Mouse (Mus musculus) ovary, adult 10 weeks (tissue): ENCODE measurements around the gene Gm3676. TPM values are rescaled to one million over a fixed set of nuclear protein-coding genes. Genes with fewer than 3 reads are reported as not detected.

ENCODE experiments used
- polyA plus RNA-seq: library from polyadenylated mRNA; stranded (reverse); fragments of 350-450 nt; fragmentation: Illumina TruSeq; extraction: RNeasy Lipid Tissue Mini Kit (QIAGEN cat#74804); gene quantifications from one replicate; pipeline ENCODE4 v1.2.3, GENCODE M21; 2014

The Gm3676 gene
- not detected for polyA plus RNA-seq

DNA sequence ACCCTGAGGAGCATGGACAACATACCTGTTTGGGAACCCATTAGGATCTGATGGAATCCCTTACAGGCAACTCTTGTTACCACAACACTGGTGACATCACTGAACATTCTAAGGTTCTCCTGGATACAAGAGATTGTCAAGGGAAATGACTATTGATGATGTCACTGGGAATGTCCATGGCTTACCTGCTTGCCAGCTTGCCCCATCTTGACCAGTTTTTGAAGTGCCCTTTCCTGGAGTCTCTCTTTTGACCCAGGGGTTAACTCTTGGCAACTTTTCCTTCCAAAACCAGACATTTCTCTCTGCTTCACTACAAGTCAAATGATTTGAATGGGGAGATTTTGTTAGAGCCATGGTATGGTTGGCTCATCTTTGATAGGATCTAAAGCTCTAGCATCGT is at the start of gene Gm3676:
TSS of gene Gm3676 (minus strand) at position 101 of the 400 bp plus-strand sequence.

DNA sequence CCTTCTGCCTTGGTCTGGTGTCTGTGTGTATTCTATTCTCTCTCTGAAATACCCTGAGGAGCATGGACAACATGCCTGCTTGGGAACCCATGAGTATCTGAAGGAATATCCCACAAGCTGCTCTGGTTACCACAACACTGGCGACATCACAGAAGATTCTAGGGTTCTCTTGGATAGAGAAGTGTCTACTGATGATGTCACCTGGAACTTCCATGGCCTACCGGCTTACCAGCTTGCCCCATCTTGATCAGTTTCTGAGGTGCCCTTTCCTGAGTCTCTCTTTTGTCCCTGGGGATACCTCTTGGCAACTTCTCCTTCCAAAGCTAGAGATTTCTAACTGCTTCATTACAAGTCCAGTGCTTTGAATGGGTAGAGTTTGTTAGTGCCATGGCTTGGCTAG is 21.8 kb downstream of the Gm3676 start, which contains the start of gene Gm3072:
TSS of gene Gm3072 (minus strand) at position 101 of the 400 bp plus-strand sequence.

Other genes starting within 250 kb of the Gm3676 start
- gene Gm6482, start 238.2 kb downstream of the Gm3676 start, polyA plus RNA-seq = not detected
- not detected for gene Gm7954, start 193.0 kb downstream of the Gm3676 start, polyA plus RNA-seq
- gene Gm3486, start 157.0 kb downstream of the Gm3676 start, polyA plus RNA-seq = not detected
- gene Gm7970, start 90.9 kb downstream of the Gm3676 start, polyA plus RNA-seq = not detected
- gene 1700049E17Rik2, start 73.3 kb downstream of the Gm3676 start, polyA plus RNA-seq = not detected
- gene Gm3072, start 21.9 kb downstream of the Gm3676 start, polyA plus RNA-seq = not detected
- not detected for gene Gm8068, start 55.4 kb upstream of the Gm3676 start, polyA plus RNA-seq
- gene Gm7929, start 104.1 kb upstream of the Gm3676 start, polyA plus RNA-seq = not detected
- gene Gm47189, start 126.0 kb upstream of the Gm3676 start, polyA plus RNA-seq = not detected